ENCODE assay signal across 14 mouse cellular contexts in the genomic region with DNA sequence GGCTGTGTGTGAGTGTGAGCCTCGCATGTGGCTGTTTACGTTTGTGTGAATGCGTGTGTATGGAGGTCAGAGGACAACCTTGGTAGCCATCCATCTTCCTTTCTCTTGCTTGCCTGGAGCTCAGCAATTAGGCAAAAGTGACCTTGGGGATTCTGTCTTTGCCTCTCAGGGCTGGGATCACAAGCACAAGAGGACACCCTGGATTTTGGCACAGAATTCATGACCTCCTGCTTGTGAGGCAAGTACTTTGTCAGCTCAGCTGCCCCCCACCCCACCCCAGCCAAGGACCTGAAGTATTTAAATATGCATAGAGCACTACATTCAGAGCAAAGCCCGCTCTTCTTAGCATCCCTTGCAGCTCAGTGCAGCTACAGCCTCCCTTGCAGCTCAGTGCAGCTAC.
"Had no signal": no experiment of that assay in that cellular context is flagged by ENCODE, and none has a peak within 500 bp of the region (broad histone marks: within the 10 kb centered on the region; RNA-seq: fewer than 3 reads in every experiment).

No protein-coding gene starts in this region.

- DNase-seq: gastrocnemius, postnatal 14 days; gastrocnemius, postnatal 36 days; heart, adult 11 months; heart, adult 2 months; heart, postnatal 14 days; heart, postnatal 36 days; kidney, adult 11 months; kidney, adult 2 months; kidney, adult 9 months; kidney, postnatal 14 days; kidney, postnatal 36 days; layer of hippocampus, adult 9-11 months; layer of hippocampus, postnatal 36 days; left cerebral cortex, postnatal 4 days had no signal
